Mouse (Mus musculus) MEL (cell line): ENCODE measurements around the gene Zfp990. TPM values are rescaled to one million over a fixed set of nuclear protein-coding genes. Genes with fewer than 3 reads are reported as not detected.
"Not testable (repeated sequence)": the region's sequence is repeated elsewhere in the genome, so short reads cannot be mapped to it uniquely, and the experiment has no call there.

ENCODE experiments used
- DNase-seq: peaks from one replicate; pipeline ENCODE4 v3.0.0; 2011; ENCODE audit warnings: low read depth, low spot score
- H3K27ac ChIP-seq: 2 replicates; pipeline ENCODE4 v1.5.1; 2012; ENCODE audit warnings: low read depth, mild to moderate bottlenecking, control low read depth, low read length, moderate library complexity; ENCODE audit not compliant: control insufficient read depth
- H3K27me3 ChIP-seq, 2 experiments: fragments of 150-350 bp in 1 of 2; sonication (generic) in 1 of 2; 2 replicates each; pipeline ENCODE4 v1.6.1; 2012; ENCODE audit warnings: low read length in 2 of 2, mild to moderate bottlenecking in 2 of 2, improper control_type of control experiment in 1 of 2, moderate library complexity in 1 of 2; ENCODE audit not compliant: insufficient read depth in 2 of 2, control insufficient read depth in 1 of 2
- H3K36me3 ChIP-seq, 2 experiments: 2 replicates each; pipeline ENCODE4 v1.6.1; 2012 to 2014; ENCODE audit warnings: low read length in 2 of 2, improper control_type of control experiment in 1 of 2, inconsistent platforms in 1 of 2, mild to moderate bottlenecking in 1 of 2; ENCODE audit not compliant: insufficient read depth in 2 of 2, control insufficient read depth in 1 of 2
- H3K4me1 ChIP-seq, 2 experiments: fragments of 150-350 bp in 1 of 2; sonication (generic) in 1 of 2; 2 replicates each; pipeline ENCODE4 v1.6.1; 2012; ENCODE audit warnings: low read length in 2 of 2, improper control_type of control experiment in 1 of 2, mild to moderate bottlenecking in 1 of 2; ENCODE audit not compliant: insufficient read depth in 2 of 2, control insufficient read depth in 1 of 2
- H3K4me3 ChIP-seq, 2 experiments: fragments of 150-350 bp in 1 of 2; sonication (generic) in 1 of 2; 2 replicates each; pipeline ENCODE4 v1.5.1; 2012; ENCODE audit warnings: low read depth in 2 of 2, low read length in 2 of 2, mild to moderate bottlenecking in 2 of 2, moderate library complexity in 2 of 2, control low read depth in 1 of 2, improper control_type of control experiment in 1 of 2; ENCODE audit not compliant: control insufficient read depth in 1 of 2, insufficient read depth in 1 of 2
- H3K79me2 ChIP-seq: 2 replicates; pipeline ENCODE4 v1.6.1; 2012; ENCODE audit warnings: mild to moderate bottlenecking, low read length, moderate library complexity; ENCODE audit not compliant: control insufficient read depth, poor library complexity, insufficient read depth
- H3K9ac ChIP-seq: 2 replicates; pipeline ENCODE4 v1.6.1; 2012; ENCODE audit warnings: low read depth, mild to moderate bottlenecking, control low read depth, low read length, moderate library complexity; ENCODE audit not compliant: control insufficient read depth, poor library complexity, severe bottlenecking
- H3K9me3 ChIP-seq: fragments of 150-350 bp; sonication (generic); replicated peaks from 2 replicates; pipeline ENCODE4 v1.6.1; 2012; ENCODE audit warnings: mild to moderate bottlenecking, low read length, improper control_type of control experiment, moderate library complexity; ENCODE audit not compliant: insufficient read depth
- CTCF ChIP-seq, 3 experiments: IDR thresholded peaks in 2 of 3; conservative IDR thresholded peaks in 1 of 3; 2 replicates each; pipeline ENCODE4 v1.5.1; 2011 to 2012; ENCODE audit warnings: low read length in 3 of 3, low read depth in 2 of 3, mild to moderate bottlenecking in 2 of 3, improper control_type of control experiment in 1 of 3, inconsistent platforms in 1 of 3, mixed read lengths in 1 of 3, moderate library complexity in 1 of 3; ENCODE audit not compliant: control insufficient read depth in 1 of 3, insufficient read depth in 1 of 3, poor library complexity in 1 of 3, severe bottlenecking in 1 of 3
- ETS1 ChIP-seq: IDR thresholded peaks from 2 replicates; pipeline ENCODE4 v1.6.1; 2012; ENCODE audit warnings: low read depth, mild to moderate bottlenecking, inconsistent platforms, low read length, improper control_type of control experiment, moderate library complexity
- KAT2A ChIP-seq: conservative IDR thresholded peaks from 2 replicates; pipeline ENCODE4 v1.6.1; 2012; ENCODE audit warnings: low read depth, low read length, improper control_type of control experiment, inconsistent platforms
- MAX ChIP-seq: IDR thresholded peaks from 2 replicates; pipeline ENCODE4 v1.6.1; 2011; ENCODE audit warnings: low read length, improper control_type of control experiment
- MAZ ChIP-seq: IDR thresholded peaks from 2 replicates; pipeline ENCODE4 v1.6.1; 2012; ENCODE audit warnings: low read depth, mild to moderate bottlenecking, inconsistent platforms, low read length, improper control_type of control experiment
- MXI1 ChIP-seq: IDR thresholded peaks from 2 replicates; pipeline ENCODE4 v1.6.1; 2011; ENCODE audit warnings: mild to moderate bottlenecking, low read depth, low read length, improper control_type of control experiment
- MYB ChIP-seq: IDR thresholded peaks from 2 replicates; pipeline ENCODE4 v1.6.1; 2011; ENCODE audit warnings: mild to moderate bottlenecking, low read depth, low read length, improper control_type of control experiment
- POLR2AphosphoS5 ChIP-seq: IDR thresholded peaks from 2 replicates; pipeline ENCODE4 v1.6.1; 2012; ENCODE audit warnings: low read depth, borderline replicate concordance, mild to moderate bottlenecking, inconsistent platforms, low read length, moderate library complexity, mixed read lengths
- RCOR1 ChIP-seq: IDR thresholded peaks from 2 replicates; pipeline ENCODE4 v1.6.1; 2012; ENCODE audit warnings: low read depth, mild to moderate bottlenecking, inconsistent platforms, low read length, improper control_type of control experiment
- TAL1 ChIP-seq: IDR thresholded peaks from 2 replicates; pipeline ENCODE4 v1.6.1; 2012; ENCODE audit warnings: mild to moderate bottlenecking, inconsistent platforms, low read length, moderate library complexity, mixed read lengths
- TBP ChIP-seq: IDR thresholded peaks from 2 replicates; pipeline ENCODE4 v1.8.0; 2011; ENCODE audit warnings: low read depth, low read length, improper control_type of control experiment
- ZMIZ1 ChIP-seq: IDR thresholded peaks from 2 replicates; pipeline ENCODE4 v1.6.1; 2012; ENCODE audit warnings: low read depth, mild to moderate bottlenecking, inconsistent platforms, low read length, improper control_type of control experiment, moderate library complexity
- polyA plus RNA-seq, 2 experiments: library from polyadenylated mRNA; stranded (reverse) in 1 of 2; unstranded in 1 of 2; fragments of >175 nt in 1 of 2; fragments of >200 nt in 1 of 2; gene quantifications; 2 replicates each; pipeline versions ENCODE4 v1.2.1 to v1.2.4; 2012; ENCODE audit warnings: low replicate concordance in 2 of 2, low read depth in 1 of 2; ENCODE audit not compliant: insufficient read length in 2 of 2, insufficient read depth in 1 of 2, missing spikeins in 1 of 2
- total RNA-seq: library from RNA; depleted of rRNA; stranded (reverse); fragments of 300-350 nt; gene quantifications from 2 replicates; pipeline ENCODE4 v1.2.3, GENCODE M21; 2012

Gene Zfp990
- total and polyA plus RNA-seq, 3 experiments, result 0.50 to 1.7 TPM; not detected in 1

DNA sequence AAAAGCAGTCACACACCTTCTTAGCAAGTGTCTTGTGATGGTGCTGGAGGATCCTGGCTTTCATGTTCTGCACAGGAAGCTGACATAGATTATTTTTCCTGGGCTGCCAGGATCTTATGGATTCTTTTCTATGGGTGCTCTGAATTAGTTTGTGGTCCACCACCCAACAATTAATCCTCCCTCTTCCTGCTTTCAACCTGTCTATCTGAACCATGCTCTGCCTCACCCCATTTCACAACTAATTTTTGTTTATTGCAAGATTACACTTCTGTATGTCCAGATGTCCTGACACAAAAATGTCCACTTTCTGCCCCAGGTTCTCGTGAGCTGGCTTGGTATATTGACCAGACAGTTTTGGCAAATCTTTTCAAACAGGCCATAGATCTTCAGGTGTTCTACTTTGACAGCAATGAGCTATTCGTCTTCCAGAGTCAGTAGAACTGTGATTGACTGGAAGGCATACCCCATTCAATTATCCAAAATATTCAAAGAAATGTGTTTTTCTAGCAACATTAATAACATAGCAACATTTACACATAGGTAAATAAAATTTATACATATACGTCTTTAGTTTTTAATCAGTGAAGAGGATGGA, 49.0 kb downstream of the Zfp990 start:
- H3K9me3 ChIP-seq, result no peaks in the 10 kb centered on the region
- no peaks in the 10 kb centered on the region for H3K79me2 ChIP-seq
- TF ChIP-seq MYB (no peak), MXI1 (no peak), KAT2A (no peak), ZMIZ1 (no peak), RCOR1 (no peak), TBP (no peak), POLR2AphosphoS5 (no peak)
- DNase-seq, result no peak
- no peaks in the 10 kb centered on the region for H3K27me3 ChIP-seq
- no peak overlapping the region for H3K27ac ChIP-seq
- H3K4me3 ChIP-seq, result no peak overlapping the region
- H3K4me1 ChIP-seq, result no peaks in the 10 kb centered on the region
- no peak overlapping the region for H3K9ac ChIP-seq
- no peaks in the 10 kb centered on the region for H3K36me3 ChIP-seq

DNA sequence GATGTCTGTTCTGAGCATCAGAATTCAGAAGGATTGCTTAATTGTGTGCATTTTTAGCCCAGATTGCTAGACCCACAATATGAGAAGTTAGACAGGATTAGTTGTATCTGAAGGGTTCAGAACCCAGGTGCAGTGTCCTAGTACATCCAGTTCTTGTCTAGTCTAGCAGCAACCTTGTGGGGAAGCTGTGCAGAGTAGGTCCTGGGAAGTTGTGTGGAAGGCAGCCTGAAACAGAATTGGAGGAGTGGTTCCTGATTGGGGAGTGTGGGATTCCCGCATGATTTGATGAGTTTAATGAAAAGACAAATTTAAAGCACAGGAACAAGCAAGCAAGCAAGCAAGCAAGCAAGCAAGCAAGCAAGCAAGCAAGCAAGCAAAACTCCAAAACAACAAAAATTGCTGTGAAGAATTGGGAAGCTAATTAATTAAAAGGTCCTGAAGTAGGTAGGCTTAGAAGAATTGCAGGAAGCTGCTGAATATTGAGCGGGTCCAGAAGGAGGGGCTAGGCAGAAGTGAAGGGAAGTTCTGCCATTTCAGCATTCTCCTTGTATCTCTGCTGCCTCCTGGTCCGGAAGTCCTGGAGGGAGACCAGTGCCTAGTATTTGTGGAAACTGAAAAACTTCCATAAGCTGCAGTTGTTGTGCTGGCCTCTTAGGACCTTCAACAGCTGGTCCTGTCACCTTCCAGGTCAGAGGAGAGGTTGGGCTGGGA, 53.7 kb downstream of the Zfp990 start:
- H3K27me3 ChIP-seq, result no peaks in the 10 kb centered on the region
- no peaks in the 10 kb centered on the region for H3K36me3 ChIP-seq
- no peaks in the 10 kb centered on the region for H3K79me2 ChIP-seq
- H3K4me1 ChIP-seq, result no peaks in the 10 kb centered on the region
- TF ChIP-seq MAZ (no peak), ETS1 (no peak), MAX (no peak), TAL1 (no peak), CTCF (IDR thresholded peaks at IDR 0.05 in 2 of 3, conservative IDR thresholded peaks at IDR 0.05 in 1 of 3; ENCODE audit: control insufficient read depth in 1 of 3, insufficient read depth in 1 of 3, low read depth in 2 of 3, low read length in 3 of 3, poor library complexity in 1 of 3, severe bottlenecking in 1 of 3) (no peak)
- no peak for DNase-seq
- no peak overlapping the region for H3K27ac ChIP-seq
- H3K4me3 ChIP-seq, result no peak overlapping the region
- peaks cover 2% of the 10 kb centered on the region; the same call in 1 of the 2 replicates for H3K9me3 ChIP-seq
- H3K9ac ChIP-seq, result no peak overlapping the region

DNA sequence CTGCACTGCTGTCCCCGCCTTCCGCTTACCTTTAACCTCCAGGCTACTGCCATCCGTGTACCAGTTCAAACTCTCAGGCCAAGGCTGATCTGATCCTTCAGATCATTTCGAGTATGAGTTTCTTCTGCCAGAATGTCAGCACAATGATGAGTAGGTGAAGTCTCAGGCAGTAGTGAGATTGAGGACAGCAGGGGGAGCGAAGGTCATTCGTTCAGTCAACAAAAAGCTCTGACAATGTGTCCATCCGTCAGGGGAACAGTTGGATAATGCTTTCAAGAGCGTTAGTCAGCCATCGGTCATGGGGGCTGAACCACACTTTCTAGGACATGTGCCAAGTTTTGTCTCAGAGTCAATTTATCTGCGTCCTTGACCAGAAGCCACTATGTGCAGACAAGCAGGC, 59.9 kb downstream of the Zfp990 start:
- not testable (repeated sequence) for H3K27me3 ChIP-seq, H3K9me3 ChIP-seq, H3K9ac ChIP-seq, H3K4me1 ChIP-seq, H3K36me3 ChIP-seq, DNase-seq, H3K27ac ChIP-seq, H3K4me3 ChIP-seq, H3K79me2 ChIP-seq

DNA sequence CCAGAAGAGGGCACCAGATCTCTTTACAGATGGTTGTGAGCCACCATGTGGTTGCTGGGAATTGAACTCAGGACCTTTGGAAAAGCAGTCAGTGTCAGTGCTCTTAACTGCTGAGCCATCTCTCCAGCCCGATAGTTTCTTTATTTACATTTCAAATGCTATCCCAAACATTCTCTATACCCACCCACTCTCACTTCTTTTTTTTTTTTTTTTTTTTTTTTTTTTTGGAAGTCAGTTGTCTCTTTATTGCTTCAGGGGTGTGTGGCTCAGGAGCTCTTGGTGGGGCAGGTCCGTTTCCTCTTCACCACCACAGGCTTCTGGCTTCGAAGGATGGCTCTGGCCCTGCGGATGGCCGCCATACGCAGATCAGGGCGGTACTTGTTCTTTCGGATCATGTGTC, 66.1 kb downstream of the Zfp990 start:
- not testable (repeated sequence) for DNase-seq, H3K9me3 ChIP-seq, H3K9ac ChIP-seq, H3K36me3 ChIP-seq, H3K27ac ChIP-seq, H3K4me1 ChIP-seq, H3K79me2 ChIP-seq, H3K27me3 ChIP-seq, H3K4me3 ChIP-seq

DNA sequence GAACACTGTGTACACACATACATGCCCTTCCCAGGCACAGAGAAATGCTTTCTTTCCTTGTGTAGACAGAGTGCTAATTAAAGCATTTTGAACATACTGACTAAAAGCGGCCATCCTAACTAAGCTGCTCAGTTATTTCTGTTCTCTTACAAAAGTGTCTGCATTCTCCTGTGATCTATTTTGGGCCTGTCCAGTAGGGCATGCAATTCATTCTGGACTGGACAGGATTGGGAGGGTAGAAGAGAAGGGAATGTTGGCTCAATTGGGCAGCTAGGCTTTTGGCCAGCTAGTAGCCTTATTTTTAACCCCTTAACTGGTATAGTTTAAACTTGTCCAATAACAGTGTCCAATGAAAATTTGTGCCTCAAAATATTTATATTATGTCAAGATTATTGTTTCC, 69.8 kb downstream of the Zfp990 start:
- not testable (repeated sequence) for H3K27ac ChIP-seq, H3K9ac ChIP-seq, H3K4me3 ChIP-seq, H3K27me3 ChIP-seq, H3K36me3 ChIP-seq, DNase-seq, H3K9me3 ChIP-seq, H3K4me1 ChIP-seq, H3K79me2 ChIP-seq
